Mouse (Mus musculus) adrenal gland, postnatal 4 days (tissue): ENCODE results near the gene Ezh1. TPM values are rescaled to one million over a fixed set of nuclear protein-coding genes. Genes with fewer than 3 reads are reported as not detected.

Experiments
- DNase-seq, 2 experiments: peaks; one replicate each; pipeline ENCODE4 v3.0.0; 2021 to 2022; ENCODE audit warnings: low spot score in 2 of 2, mixed read lengths in 2 of 2
- long read RNA-seq, 2 experiments: library from polyadenylated mRNA; stranded (forward); transcript quantifications; one replicate each; pipeline ENCODE4 v2.0.0; 2021
- total RNA-seq, 2 experiments: library from RNA; stranded (reverse); gene quantifications; 2 replicates each; pipeline ENCODE4 v1.2.3; 2021

The Ezh1 gene
- 10 to 100 TPM; 38.8 to 40.3 TPM for total RNA-seq
- long read RNA-seq, experiment 1, full-length matches to known transcripts = 3 of 17 reads
- long read RNA-seq, experiment 1, partial matches to known transcripts = 1 of 17 reads
- long read RNA-seq, experiment 1, other reads (novel, unspliced or antisense) = 13 of 17 reads
- long read RNA-seq, experiment 2, full-length matches to known transcripts = 1 of 27 reads
- long read RNA-seq, experiment 2, partial matches to known transcripts = 14 of 27 reads
- long read RNA-seq, experiment 2, other reads (novel, unspliced or antisense) = 12 of 27 reads

DNA sequence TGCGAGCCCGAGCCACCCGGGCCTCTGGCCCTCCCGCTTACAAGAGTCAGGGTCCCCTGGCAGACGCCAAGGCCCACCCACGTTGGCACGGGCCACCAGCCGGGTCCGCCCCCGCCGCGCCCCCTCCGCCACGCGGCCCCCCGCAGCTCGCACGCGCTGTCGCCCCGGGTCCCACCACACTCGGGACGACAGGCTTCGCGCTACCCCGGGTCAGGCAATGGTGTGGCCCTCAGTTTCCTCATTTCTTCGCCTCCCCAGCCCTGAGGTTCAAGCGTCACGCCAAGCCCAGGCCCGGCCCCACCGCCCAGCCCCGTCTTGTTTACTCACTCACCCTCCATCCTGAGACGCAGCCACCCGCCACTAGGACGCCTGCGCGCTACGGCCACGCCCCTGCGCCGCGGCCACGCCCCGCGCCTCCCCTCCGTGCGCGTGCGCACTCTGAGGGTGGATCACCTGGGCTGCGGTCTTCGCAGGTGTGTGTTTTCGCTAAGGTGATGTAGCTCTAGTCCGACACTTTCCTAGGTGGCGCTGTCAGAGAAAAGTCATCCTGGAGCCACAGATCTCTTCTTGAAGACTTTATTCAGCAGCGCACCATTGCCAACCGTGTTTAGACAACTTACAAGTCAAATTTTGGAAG is at the start of gene Ezh1:
Ezh1 (minus strand) TSS at position 399 of the 637 bp plus-strand sequence.
- peak; percentile 83 to 85 for DNase-seq

DNA sequence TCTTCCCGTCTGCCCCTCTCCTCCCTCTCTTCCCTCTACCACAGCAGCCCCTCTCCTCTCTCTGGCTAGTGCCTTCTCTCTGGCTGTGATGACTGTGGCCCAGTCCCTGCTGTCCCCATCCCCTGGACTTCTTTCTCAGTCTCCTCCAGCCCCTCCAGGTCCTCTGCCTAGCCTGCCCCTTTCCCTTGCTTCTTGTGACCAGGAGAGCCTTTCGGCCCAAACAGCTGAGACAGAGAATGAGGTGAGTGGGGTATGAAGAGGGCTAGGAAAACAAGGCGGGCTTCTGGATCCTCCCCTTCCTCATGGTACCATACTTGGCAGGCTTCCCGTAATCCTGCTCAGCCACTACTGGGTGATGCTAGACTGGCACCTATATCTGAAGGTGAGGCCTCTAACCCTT is 49.0 kb upstream of the Ezh1 start:
- DNase-seq = no peak

DNA sequence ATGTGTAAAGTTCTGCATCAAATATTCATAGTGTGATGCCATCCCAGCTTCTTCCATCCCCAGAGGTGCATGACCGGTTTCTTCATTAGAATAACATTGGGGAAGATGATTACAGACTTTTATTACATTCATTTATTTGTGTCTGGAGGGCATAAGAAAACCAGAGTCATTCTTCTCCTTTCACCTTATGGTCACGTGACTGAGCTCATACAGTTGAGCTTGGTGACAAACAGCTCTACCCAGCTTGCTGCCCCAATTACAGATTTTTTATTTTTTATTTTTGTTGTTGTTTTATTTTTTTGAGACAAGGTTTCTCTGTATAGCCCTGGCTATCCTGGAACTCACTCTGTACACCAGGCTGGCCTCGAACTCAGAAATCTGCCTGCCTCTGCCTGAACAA is 46.2 kb upstream of the Ezh1 start:
- no peak for DNase-seq

DNA sequence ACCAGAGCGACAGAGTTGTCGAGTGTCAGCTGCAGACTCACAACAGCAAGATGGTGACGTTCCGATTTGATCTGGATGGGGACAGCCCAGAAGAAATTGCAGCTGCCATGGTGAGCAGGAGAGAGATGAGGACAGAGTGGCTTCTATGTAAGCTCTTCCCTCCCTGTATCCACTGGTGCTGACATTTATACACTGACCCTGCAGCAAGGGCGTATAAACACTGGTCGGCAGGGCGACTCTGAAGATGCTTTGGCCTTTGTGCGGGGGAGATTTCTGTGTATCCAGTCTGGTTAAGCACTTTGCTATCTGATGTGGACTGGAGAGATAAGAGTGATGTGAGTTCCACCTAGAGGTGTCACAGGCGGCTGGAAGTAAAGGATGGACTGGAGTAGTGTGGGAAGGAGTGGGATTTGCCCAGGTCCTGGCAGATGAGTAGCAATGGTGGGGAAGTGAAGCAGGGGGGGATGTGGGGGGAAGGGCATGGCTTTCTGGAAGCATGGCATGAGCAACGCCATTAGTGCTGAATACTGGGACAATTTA is 43.4 kb upstream of the Ezh1 start:
- DNase-seq = no peak

DNA sequence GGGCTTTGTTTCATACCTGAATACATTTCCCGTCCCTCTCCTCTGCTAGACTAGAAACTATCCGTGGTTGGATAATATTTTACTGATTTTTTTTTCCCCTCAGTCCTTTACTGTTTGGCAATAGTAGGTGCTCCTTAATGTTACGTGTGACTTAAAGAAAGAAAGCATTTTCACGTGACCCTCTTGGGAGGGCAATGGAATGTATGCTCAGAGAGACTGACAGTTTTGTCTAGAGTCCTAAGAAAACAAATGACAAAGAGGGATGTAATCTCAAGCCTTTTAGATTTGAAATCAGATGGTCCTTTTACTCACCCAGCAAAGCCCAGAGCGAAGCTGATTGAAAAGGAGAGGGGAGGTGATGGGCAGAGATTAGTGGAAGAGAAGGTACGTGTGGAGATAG is 39.6 kb upstream of the Ezh1 start:
- no peak for DNase-seq

DNA sequence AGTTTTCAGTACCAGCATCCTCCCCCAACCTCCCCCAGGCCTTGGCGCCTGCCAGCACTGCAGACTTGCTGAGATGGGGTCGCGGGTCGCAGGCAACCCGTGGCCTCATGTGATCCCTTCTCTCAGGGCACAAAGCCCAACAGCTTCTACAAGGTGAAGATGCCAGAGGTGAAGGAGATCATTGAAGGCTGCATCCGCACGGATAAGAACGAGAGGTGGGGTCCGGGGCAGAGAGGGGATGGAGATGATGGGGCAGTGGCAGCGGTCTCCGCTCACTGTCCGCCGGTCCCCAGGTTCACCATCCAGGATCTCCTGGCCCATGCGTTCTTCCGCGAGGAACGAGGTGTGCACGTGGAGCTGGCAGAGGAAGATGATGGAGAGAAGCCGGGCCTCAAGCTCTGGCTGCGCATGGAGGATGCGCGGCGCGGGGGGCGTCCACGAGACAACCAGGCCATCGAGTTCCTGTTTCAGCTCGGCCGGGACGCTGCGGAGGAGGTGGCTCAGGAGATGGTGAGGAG is 38.8 kb upstream of the Ezh1 start:
- no peak for DNase-seq

DNA sequence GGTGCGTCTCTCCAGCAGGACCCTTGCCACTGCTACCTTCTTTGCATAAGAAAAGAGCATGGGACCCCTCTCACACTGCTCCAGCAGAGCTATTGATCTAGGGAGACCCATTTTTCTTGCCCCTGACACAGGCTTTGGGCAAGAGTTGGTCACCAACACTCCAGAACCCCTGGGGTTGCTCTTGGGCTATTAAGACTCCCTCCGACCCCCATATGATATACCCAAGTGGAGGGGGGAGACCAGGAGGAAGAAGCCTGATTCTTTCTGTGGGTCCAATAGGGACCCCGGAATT is 37.7 kb upstream of the Ezh1 start:
- DNase-seq = no peak

DNA sequence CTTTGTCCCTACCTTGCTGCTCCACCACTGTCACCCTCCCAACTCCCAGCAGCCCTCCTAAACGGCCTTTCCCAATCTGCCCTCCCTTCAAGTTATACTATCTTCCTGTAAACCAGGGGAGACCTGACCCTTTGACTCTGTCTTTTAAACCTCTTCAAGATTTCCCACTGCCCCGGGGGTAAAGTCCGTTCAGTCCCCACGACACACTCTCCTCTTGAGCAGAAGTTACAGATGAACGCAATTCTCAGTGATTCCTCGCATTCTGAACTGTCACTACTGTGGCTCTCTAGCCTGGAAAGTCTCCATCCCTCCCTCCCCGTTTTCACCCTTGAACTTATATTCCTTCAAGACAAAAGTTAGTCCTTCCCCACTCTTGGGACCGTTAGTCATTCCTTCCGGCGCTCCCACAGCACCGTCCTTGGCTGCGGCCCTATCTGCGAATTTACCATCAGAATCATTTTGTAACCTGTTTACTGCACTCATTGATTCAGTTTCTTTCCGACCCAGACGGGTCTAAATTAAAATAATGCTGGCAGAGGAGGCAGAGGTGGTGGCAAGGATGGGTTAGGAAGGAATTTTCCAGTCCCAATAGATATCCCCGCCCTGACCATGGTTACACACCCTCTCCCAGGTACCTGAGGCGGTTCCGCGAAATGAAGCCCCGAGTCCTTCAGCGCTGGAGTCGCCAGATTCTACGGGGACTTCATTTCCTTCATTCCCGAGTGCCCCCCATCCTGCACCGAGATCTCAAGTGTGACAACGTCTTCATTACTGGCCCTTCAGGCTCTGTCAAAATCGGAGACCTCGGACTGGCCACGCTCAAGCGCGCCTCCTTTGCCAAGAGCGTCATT is 37.1 kb upstream of the Ezh1 start:
- no peak for DNase-seq

DNA sequence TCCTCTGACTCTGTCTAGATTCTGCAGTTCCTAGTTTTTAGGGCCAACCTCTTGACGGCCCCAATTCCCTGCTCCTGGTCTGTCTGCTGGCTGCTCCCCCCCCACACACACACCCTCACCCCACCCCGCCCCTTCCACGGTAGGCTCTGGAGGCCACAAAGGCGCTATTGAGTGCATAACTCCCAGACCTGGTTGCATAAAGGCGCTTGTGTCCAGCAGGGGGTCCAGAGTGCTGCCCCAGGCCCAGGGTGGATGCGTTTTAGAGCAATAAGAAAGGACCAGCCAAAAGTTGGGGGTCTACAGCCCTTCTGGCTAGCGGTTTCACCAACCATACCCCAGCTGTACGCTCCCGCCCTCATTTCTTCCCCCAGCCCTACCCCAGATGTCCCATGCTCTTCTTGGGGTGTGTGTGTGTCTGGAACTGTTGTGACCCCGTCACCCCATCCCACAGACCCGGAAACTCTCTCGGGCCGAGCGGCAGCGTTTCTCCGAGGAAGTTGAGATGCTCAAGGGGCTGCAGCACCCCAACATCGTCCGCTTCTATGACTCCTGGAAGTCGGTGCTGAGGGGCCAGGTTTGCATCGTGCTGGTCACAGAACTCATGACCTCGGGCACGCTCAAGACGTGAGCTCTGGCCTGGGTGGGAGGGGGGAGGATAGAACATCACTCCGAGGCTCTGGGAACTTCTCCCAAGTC is 36.2 kb upstream of the Ezh1 start:
- DNase-seq = no peak

DNA sequence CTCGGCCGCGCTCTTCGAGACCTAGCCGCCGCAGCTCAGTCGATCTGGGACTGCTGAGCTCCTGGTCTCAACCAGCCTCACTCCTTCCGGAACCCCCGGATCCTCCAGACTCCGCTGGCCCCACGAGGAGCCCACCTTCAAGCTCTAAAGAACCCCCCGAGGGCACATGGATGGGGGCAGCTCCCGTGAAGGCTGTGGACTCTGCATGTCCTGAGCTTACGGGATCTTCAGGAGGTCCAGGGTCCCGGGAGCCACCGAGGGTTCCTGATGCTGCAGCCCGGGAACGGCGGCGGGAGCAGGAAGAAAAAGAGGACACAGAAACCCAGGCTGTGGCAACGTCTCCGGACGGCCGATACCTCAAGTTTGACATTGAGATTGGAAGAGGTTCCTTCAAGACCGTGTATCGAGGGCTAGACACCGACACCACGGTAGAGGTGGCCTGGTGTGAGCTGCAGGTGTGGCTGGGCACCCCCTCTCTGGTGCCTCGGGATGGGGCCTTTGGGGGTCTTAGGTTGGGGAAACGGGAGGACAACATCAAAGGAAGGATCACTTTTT is 34.6 kb upstream of the Ezh1 start:
- DNase-seq = no peak

DNA sequence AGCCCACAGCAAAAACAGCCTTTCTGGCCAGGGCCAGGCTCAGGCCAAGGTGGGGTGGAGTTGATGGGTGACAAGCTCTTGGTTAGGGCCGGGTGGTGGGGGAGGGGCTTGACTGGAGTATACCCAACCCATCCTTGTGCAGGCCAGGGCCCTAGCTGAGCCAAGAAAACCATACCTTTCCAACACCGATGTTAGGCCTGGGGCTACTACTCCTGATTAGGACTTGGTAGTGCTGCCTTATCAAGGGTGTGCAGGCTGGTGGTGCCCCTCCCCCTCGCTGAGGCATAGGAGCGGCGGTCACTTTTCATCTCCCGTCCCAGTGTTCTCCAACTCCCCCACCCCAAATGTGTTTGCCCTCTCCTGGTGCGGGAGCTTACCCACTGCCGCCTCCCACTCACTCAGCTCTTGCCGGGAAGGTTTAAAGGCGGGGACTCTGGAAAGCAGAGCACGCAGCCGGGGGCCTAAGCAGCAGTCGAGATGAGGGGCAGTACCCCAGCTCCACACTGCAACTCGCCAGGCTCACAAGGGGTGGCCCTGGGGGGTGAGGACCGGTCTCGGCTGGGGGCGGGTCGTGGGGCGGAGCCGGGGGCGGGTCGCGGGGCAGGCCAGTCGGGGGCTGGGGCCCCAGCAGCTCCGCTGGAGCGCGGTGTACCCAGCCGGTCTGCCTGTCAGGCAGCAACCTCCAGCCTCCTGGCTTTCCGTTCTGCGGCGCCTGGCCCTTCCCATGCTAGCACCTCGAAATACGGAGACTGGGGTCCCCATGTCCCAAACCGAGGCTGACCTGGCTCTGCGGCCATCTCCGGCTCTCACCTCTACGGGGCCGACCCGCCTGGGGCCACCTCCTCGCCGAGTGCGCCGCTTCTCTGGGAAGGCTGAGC is 33.9 kb upstream of the Ezh1 start, which contains the start of gene Wnk4:
Wnk4 (plus strand) TSS at position 620 of the 878 bp plus-strand sequence.
- DNase-seq = peak in 1 of 2 experiments; percentile 37

DNA sequence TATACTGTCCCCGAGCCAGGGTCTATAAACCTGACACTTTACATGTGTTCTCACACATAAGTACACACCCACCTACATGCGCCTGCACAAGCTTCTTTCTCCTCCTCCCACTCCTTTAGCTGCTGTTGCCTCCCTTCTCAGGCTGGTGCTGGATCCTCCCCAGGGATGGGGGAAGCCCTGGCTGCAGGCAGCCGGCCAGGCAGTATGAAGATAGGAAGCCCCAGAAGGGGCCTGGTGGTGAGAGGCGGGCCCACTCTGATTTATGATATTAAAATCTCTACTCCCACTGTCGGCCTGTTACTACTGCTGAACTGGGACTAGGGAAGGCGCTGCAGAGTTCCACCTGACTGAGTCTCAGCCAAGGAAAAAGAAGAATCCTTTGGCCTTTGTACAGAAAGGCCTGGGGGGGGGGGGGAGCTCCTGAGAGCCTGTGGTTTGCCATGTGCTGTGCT is 33.0 kb upstream of the Ezh1 start:
- DNase-seq = no peak

DNA sequence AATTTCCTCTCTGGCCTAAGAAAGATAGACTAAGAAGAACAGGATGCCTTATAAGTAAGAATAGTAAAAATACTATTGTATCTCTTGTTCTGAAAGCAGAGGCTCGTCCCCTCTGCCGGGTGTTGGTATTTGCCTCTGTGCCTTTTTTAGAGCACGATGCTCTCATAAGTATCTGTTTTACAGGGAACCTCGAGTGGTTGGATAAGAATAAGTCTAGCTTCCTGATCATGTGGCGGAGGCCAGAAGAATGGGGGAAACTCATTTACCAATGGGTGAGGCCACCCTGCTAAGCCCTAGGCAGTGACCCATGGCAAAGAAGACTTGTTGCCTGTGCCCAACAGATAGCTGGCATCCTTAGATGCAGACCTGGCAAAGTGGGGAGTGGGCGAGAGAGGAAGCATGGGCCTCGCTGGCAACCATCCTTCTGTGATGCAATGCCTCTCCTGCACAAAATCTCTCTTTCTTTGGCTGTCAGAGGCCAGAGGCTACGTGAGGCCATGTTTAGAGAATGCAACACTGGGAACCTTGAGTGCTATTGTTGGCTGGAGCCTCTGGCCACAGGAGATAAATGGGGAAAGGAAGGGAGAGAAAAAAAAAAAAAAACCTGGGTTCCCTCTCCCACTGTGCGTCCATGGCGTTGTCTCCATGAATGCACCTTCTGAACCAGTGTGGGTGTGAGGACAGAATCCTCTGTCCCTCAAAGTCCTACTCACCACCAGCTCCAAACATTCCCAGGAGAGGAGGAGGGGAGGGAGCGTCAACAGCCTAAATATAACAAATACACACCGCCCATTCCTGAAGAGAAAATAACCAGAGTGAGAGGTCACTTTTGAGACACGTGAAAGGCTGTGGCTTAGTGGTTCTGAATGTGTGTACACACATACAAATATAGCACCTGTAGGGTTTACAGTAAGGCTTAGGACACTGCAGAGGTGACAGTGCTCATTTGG is 29.8 kb upstream of the Ezh1 start:
- no peak for DNase-seq

DNA sequence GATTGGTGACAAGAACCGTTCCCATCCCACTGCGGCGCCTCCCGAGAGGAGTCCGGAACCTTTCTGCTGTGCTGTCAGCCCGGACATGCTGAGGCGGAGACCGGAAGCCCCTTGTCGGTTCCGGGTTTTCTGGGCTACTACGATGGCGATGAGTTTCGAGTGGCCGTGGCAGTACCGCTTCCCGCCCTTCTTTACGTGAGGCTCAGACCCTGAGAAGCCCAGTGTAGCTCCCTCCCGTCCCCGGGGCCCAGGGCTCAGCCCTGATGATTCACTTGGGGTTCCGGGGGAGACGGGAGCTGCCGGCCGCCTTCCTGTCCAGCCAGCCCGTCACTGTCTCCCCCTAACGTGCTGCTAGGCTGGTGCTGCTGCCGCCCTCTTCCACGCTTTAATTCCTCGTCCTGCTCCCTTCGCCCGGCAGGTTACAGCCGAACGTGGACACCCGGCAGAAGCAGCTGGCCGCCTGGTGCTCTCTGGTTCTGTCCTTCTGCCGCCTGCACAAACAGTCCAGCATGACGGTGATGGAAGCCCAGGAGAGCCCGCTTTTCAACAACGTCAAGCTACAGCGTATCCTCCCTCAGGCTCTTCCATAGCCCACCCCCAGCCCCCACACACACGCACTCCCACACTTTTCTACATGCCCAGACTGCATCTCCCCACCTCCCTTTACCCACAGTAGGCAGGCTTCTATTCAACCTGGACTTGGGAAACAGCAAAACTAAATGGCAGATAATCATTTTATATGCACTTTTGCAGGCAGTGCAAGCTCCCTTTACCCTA is 27.5 kb upstream of the Ezh1 start, which contains the start of gene Vps25:
Vps25 (plus strand) TSS at position 95 of the 777 bp plus-strand sequence.
- DNase-seq = peak; percentile 60 to 76

DNA sequence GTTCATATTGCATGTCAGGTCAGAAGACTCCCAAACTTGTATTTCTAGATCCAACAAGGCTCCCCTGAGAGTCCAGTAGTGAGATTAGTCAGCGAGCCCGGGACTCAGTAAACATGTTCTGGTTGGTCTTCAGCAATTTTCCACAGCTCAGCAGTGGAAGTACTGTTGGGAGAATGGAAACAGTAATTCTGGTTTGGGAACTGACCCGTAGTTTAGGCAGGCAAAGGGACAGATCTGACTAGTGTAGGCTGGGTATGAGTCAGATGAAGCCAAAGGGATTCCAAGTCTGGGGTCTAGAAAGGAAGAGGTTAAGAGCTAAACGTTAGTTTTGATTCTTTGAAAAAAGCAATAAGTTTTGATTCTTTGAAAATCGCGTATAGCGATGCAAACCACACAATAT is 26.7 kb upstream of the Ezh1 start:
- no peak for DNase-seq

DNA sequence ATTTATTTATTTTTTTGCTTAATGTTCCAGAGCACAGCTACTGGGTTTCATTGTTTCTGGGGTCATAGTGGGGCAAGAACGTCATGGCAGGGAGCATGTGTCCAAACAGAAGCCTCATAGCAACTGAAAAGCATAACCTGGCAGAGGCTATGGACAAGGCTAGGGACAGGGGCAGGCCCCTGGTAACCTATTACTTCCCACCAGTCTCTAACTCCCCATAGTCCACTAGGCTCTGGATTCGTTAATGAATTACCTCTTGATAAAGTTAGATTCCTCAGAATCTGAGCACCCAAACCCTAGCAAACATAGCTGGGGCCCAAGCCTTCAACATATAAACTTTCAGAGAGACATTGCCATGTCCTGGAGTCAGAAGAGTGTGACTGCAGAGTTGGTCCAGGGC is 24.8 kb upstream of the Ezh1 start:
- no peak for DNase-seq

DNA sequence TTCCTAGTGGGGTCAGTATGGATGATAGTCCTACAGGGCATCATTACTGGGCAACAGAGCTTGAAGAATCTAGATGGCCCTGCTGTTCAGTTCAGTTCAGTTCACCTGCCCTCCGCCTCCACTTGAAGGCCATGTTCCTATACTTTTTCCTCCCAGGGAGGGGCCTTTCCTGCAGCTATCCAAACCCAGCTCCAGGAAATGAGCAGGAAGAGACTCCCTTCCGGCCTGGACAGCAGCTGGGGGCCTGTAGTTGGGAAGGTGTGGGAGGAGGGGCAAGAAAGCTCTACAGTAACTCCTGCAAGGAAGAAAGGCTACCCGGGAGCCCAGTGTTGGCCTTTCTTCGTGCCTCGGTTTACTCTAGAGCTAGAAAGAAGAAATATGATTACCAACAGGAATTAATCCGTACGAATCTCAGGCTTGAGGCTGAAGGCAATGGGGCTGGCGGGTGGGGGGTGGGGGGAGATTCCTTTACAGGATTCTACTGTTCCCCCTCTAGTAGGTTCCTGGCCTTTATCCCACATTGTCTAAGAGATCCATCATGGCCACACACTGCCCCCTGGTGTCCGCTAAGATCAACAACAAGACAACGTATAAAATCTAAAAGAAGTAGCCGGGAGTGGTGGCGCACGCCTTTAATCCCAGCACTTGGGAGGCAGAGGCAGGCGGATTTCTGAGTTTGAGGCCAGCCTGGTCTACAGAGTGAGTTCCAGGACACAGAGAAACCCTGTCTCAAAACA is 22.2 kb upstream of the Ezh1 start:
- no peak for DNase-seq
